Mouse (Mus musculus): Measurements from ENCODE around the gene Ackr1. TPM values are rescaled to one million over a fixed set of nuclear protein-coding genes. Genes with fewer than 3 reads are reported as not detected.
A peak's percentile ranks its signal among the peaks of the same experiment; 100 is the strongest.

The Ackr1 gene
- polyA plus RNA-seq, 1 experiment from 2014 or later, result 0.85 TPM

DNA sequence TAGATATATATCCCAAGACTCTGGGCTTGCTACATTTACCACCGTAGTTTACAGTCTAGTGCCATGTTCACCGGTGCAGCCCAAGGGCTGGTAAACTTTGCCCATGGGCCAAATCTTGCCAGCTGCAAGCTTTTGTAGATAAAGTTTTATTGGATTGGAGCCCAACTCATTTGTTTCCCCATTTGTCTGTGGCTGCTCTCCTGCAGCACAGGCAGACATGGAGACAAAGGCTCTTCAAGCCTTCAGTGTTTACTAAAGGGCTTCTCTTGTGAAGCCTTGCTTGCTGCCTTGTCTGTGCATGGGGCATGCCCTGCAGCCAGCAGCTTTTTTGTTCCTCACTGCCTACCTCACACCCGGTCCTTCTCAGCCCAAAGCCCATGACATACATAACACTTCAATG lies 10.4 kb upstream of the Ackr1 start:
- H3K4me3 ChIP-seq (ENCODE audit: low read depth, low read length), result no peak overlapping the region
- no peak overlapping the region for H3K27ac ChIP-seq (replicated peaks)
- no peaks in the 10 kb centered on the region for H3K36me3 ChIP-seq (ENCODE audit: control insufficient read depth, insufficient read depth, low read length)
- WGBS, result 50% methylated on average over 3 of the region's 3 CpGs
- no peaks in the 10 kb centered on the region for H3K27me3 ChIP-seq (ENCODE audit: control insufficient read depth, insufficient read depth, low read length)
- no peak for DNase-seq (ENCODE audit: low spot score)
- no peaks in the 10 kb centered on the region for H3K9me3 ChIP-seq (ENCODE audit: control insufficient read depth, low read length)
- no peak for ATAC-seq (ENCODE audit: low FRiP score, low TSS enrichment)
- no peaks in the 10 kb centered on the region for H3K4me1 ChIP-seq (replicated peaks; ENCODE audit: control insufficient read depth, insufficient read depth)
- no peak overlapping the region for H3K9ac ChIP-seq (ENCODE audit: low read length)
- no peak overlapping the region for H3K4me2 ChIP-seq (replicated peaks; ENCODE audit: low read depth)
- TF ChIP-seq EP300 (optimal IDR thresholded peaks at IDR 0.05) (no peak), CTCF (IDR thresholded peaks at IDR 0.05; ENCODE audit: low read depth) (no peak)

GRCm38 (mm10) chr1:173342425-173342824 lies 8.9 kb upstream of the Ackr1 start:
- Histone ChIP-seq H3K9ac (ENCODE audit: low read length) (no peak overlapping the region), H3K36me3 (ENCODE audit: control insufficient read depth, insufficient read depth, low read length) (no peaks in the 10 kb centered on the region), H3K4me1 (replicated peaks; ENCODE audit: control insufficient read depth, insufficient read depth) (no peaks in the 10 kb centered on the region), H3K27me3 (ENCODE audit: control insufficient read depth, insufficient read depth, low read length) (no peaks in the 10 kb centered on the region), H3K4me2 (replicated peaks; ENCODE audit: low read depth) (no peak overlapping the region), H3K4me3 (ENCODE audit: low read depth, low read length) (no peak overlapping the region), H3K27ac (replicated peaks) (no peak overlapping the region), H3K9me3 (ENCODE audit: control insufficient read depth, low read length) (no peaks in the 10 kb centered on the region)
- ATAC-seq (ENCODE audit: low FRiP score, low TSS enrichment) (no peak), DNase-seq (ENCODE audit: low spot score) (no peak)
- WGBS, result 85% methylated on average over 1 of the region's 1 CpGs
- TF ChIP-seq CTCF (IDR thresholded peaks at IDR 0.05; ENCODE audit: low read depth) (no peak), EP300 (optimal IDR thresholded peaks at IDR 0.05) (no peak)

DNA sequence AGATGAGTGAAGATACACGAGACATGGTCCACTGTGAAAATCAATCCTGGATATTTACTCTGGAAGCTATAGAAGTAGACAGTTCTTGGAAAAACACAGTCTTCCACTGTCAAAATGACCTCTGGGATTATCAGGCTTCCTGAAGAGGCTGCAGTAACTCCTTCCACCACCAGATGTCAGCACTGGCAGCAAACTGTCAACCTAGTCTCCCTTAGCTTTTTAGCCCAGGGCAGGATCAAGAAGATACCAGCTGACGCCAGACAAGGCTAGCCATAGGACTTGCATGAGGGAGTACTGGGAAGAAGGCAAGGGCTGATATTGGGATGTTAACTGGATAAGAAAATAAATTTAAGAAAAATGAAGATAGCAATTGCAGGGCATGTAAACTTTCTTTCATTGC lies 6.0 kb upstream of the Ackr1 start:
- DNase-seq (ENCODE audit: low spot score) (peak; percentile 61), ATAC-seq (ENCODE audit: low FRiP score, low TSS enrichment) (peak; percentile 35; the same call in 1 of the 2 replicates)
- Histone ChIP-seq H3K27ac (replicated peaks) (no peak overlapping the region), H3K36me3 (ENCODE audit: control insufficient read depth, insufficient read depth, low read length) (no peaks in the 10 kb centered on the region), H3K27me3 (ENCODE audit: control insufficient read depth, insufficient read depth, low read length) (no peaks in the 10 kb centered on the region), H3K4me2 (replicated peaks; ENCODE audit: low read depth) (no peak overlapping the region), H3K9me3 (ENCODE audit: control insufficient read depth, low read length) (no peaks in the 10 kb centered on the region), H3K4me1 (replicated peaks; ENCODE audit: control insufficient read depth, insufficient read depth) (no peaks in the 10 kb centered on the region), H3K4me3 (ENCODE audit: low read depth, low read length) (no peak overlapping the region), H3K9ac (ENCODE audit: low read length) (no peak overlapping the region)
- TF ChIP-seq CTCF (IDR thresholded peaks at IDR 0.05; ENCODE audit: low read depth), result peak; percentile 94
- TF ChIP-seq EP300 (optimal IDR thresholded peaks at IDR 0.05), result no peak
- WGBS, result 2% methylated on average over 2 of the region's 2 CpGs

GRCm38 (mm10) chr1:173337008-173337407 lies 3.5 kb upstream of the Ackr1 start:
- Histone ChIP-seq H3K27ac (replicated peaks) (no peak overlapping the region), H3K4me1 (replicated peaks; ENCODE audit: control insufficient read depth, insufficient read depth) (no peaks in the 10 kb centered on the region), H3K4me3 (ENCODE audit: low read depth, low read length) (no peak overlapping the region), H3K36me3 (ENCODE audit: control insufficient read depth, insufficient read depth, low read length) (no peaks in the 10 kb centered on the region), H3K4me2 (replicated peaks; ENCODE audit: low read depth) (no peak overlapping the region), H3K27me3 (ENCODE audit: control insufficient read depth, insufficient read depth, low read length) (no peaks in the 10 kb centered on the region), H3K9me3 (ENCODE audit: control insufficient read depth, low read length) (no peaks in the 10 kb centered on the region), H3K9ac (ENCODE audit: low read length) (no peak overlapping the region)
- TF ChIP-seq EP300 (optimal IDR thresholded peaks at IDR 0.05) (no peak), CTCF (IDR thresholded peaks at IDR 0.05; ENCODE audit: low read depth) (no peak)
- WGBS, result 88% methylated on average over 10 of the region's 10 CpGs
- ATAC-seq (ENCODE audit: low FRiP score, low TSS enrichment) (no peak), DNase-seq (ENCODE audit: low spot score) (no peak)

DNA sequence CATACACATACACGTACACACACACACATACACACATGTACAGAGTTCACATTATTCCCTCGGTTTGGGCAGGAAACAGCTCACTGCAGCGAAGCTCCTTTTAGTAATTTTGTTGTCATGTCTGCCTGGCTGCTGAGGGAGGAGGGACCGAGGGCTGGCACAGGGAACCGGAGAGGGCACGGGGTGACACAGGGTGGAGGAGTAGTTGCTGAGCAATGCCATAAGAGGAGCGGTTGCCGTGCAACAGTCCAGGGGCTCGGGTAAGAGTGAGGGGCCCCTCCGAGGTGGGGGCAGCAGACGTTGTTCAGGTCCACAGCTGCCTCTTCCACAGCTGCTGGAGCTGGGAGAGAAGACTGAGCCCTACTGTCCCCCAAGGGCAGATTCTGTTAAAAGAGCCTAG lies 2.4 kb upstream of the Ackr1 start:
- TF ChIP-seq EP300 (optimal IDR thresholded peaks at IDR 0.05), result no peak
- TF ChIP-seq CTCF (IDR thresholded peaks at IDR 0.05; ENCODE audit: low read depth), result no peak
- Histone ChIP-seq H3K36me3 (ENCODE audit: control insufficient read depth, insufficient read depth, low read length) (no peaks in the 10 kb centered on the region), H3K4me3 (ENCODE audit: low read depth, low read length) (no peak overlapping the region), H3K27ac (replicated peaks) (no peak overlapping the region), H3K4me2 (replicated peaks; ENCODE audit: low read depth) (no peak overlapping the region), H3K4me1 (replicated peaks; ENCODE audit: control insufficient read depth, insufficient read depth) (no peaks in the 10 kb centered on the region), H3K9me3 (ENCODE audit: control insufficient read depth, low read length) (no peaks in the 10 kb centered on the region), H3K27me3 (ENCODE audit: control insufficient read depth, insufficient read depth, low read length) (no peaks in the 10 kb centered on the region), H3K9ac (ENCODE audit: low read length) (no peak overlapping the region)
- ATAC-seq (ENCODE audit: low FRiP score, low TSS enrichment) (no peak), DNase-seq (ENCODE audit: low spot score) (no peak)
- WGBS, result 52% methylated on average over 11 of the region's 11 CpGs

DNA sequence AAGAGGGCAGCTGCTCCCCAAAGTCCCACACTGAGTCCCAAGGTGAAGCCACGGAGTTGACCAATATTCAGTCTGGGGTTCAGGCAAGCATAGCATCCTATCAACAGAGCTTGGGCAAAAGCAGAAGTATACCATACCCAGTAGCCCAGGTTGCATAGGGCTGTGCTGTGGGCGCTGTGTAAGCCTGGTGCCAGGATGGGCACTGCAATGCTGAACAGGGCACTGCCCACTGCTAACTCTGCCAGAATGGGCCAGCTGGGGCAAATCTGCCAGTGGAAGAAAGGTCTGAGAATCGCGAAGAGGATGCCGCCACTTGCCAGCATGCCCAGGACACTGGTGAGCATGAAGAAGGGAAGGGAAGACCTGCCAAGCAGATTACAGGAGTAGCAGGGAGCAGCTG lies 1.1 kb downstream of the Ackr1 start:
- Histone ChIP-seq H3K4me2 (replicated peaks; ENCODE audit: low read depth) (no peak overlapping the region), H3K4me3 (ENCODE audit: low read depth, low read length) (no peak overlapping the region), H3K36me3 (ENCODE audit: control insufficient read depth, insufficient read depth, low read length) (no peaks in the 10 kb centered on the region), H3K4me1 (replicated peaks; ENCODE audit: control insufficient read depth, insufficient read depth) (no peaks in the 10 kb centered on the region), H3K27ac (replicated peaks) (no peak overlapping the region), H3K9me3 (ENCODE audit: control insufficient read depth, low read length) (no peaks in the 10 kb centered on the region), H3K27me3 (ENCODE audit: control insufficient read depth, insufficient read depth, low read length) (no peaks in the 10 kb centered on the region), H3K9ac (ENCODE audit: low read length) (no peak overlapping the region)
- no peak for TF ChIP-seq CTCF (IDR thresholded peaks at IDR 0.05; ENCODE audit: low read depth)
- no peak for TF ChIP-seq EP300 (optimal IDR thresholded peaks at IDR 0.05)
- ATAC-seq (ENCODE audit: low FRiP score, low TSS enrichment) (no peak), DNase-seq (ENCODE audit: low spot score) (no peak)
- 90% methylated on average over 5 of the region's 5 CpGs for WGBS
